Mouse (Mus musculus): ENCODE results near the gene Ptprn2.
A peak's percentile ranks its signal among the peaks of the same experiment; 100 is the strongest.

Gene Ptprn2

GRCm38 (mm10) chr12:117042706-117043105, 557.2 kb downstream of the Ptprn2 start:
- no peak for DNase-seq (ENCODE audit: low read depth, low spot score)
- no peaks in the 10 kb centered on the region for H3K36me3 ChIP-seq (ENCODE audit: control insufficient read depth, insufficient read depth, low read length, poor library complexity, severe bottlenecking)
- H3K27me3 ChIP-seq (ENCODE audit: control insufficient read depth, insufficient read depth, low read length, poor library complexity, severe bottlenecking): no peaks in the 10 kb centered on the region

GRCm38 (mm10) chr12:117047384-117048251, 562.1 kb downstream of the Ptprn2 start:
- H3K36me3 ChIP-seq (ENCODE audit: control insufficient read depth, insufficient read depth, low read length, poor library complexity, severe bottlenecking): no peaks in the 10 kb centered on the region
- no peak for DNase-seq (ENCODE audit: low read depth, low spot score)
- no peaks in the 10 kb centered on the region for H3K27me3 ChIP-seq (ENCODE audit: control insufficient read depth, insufficient read depth, low read length, poor library complexity, severe bottlenecking)

GRCm38 (mm10) chr12:117049829-117050228, 564.3 kb downstream of the Ptprn2 start:
- DNase-seq (ENCODE audit: low read depth, low spot score): no peak
- Histone ChIP-seq H3K27me3 (ENCODE audit: control insufficient read depth, insufficient read depth, low read length, poor library complexity, severe bottlenecking) (no peaks in the 10 kb centered on the region), H3K36me3 (ENCODE audit: control insufficient read depth, insufficient read depth, low read length, poor library complexity, severe bottlenecking) (no peaks in the 10 kb centered on the region)

- DNase-seq (ENCODE audit: low read depth, low spot score): no peak
- H3K36me3 ChIP-seq (ENCODE audit: control insufficient read depth, insufficient read depth, low read length, poor library complexity, severe bottlenecking): no peaks in the 10 kb centered on the region
These were observed 567.8 kb downstream of the Ptprn2 start for GRCm38 (mm10) chr12:117053223-117053850.

GRCm38 (mm10) chr12:117053851-117054769, 568.6 kb downstream of the Ptprn2 start:
- Histone ChIP-seq H3K36me3 (ENCODE audit: control insufficient read depth, insufficient read depth, low read length, poor library complexity, severe bottlenecking) (no peaks in the 10 kb centered on the region), H3K27me3 (ENCODE audit: control insufficient read depth, insufficient read depth, low read length, poor library complexity, severe bottlenecking) (no peaks in the 10 kb centered on the region)
- DNase-seq (ENCODE audit: low read depth, low spot score): no peak

More at GRCm38 (mm10) chr12:117053223-117053850, 567.8 kb downstream of the Ptprn2 start:
- H3K27me3 ChIP-seq (ENCODE audit: control insufficient read depth, insufficient read depth, low read length, poor library complexity, severe bottlenecking): no peaks in the 10 kb centered on the region

- DNase-seq (ENCODE audit: low read depth, low spot score): no peak
- Histone ChIP-seq H3K36me3 (ENCODE audit: control insufficient read depth, insufficient read depth, low read length, poor library complexity, severe bottlenecking) (no peaks in the 10 kb centered on the region), H3K27me3 (ENCODE audit: control insufficient read depth, insufficient read depth, low read length, poor library complexity, severe bottlenecking) (no peaks in the 10 kb centered on the region)
These were observed 569.5 kb downstream of the Ptprn2 start for GRCm38 (mm10) chr12:117054925-117055570.

- DNase-seq (ENCODE audit: low read depth, low spot score): no peak
- H3K27me3 ChIP-seq (ENCODE audit: control insufficient read depth, insufficient read depth, low read length, poor library complexity, severe bottlenecking): no peaks in the 10 kb centered on the region
- no peaks in the 10 kb centered on the region for H3K36me3 ChIP-seq (ENCODE audit: control insufficient read depth, insufficient read depth, low read length, poor library complexity, severe bottlenecking)
These were observed 572.9 kb downstream of the Ptprn2 start for GRCm38 (mm10) chr12:117058184-117058958.

- no peaks in the 10 kb centered on the region for H3K36me3 ChIP-seq (ENCODE audit: control insufficient read depth, insufficient read depth, low read length, poor library complexity, severe bottlenecking)
- DNase-seq (ENCODE audit: low read depth, low spot score): no peak
- no peaks in the 10 kb centered on the region for H3K27me3 ChIP-seq (ENCODE audit: control insufficient read depth, insufficient read depth, low read length, poor library complexity, severe bottlenecking)
These were observed 573.5 kb downstream of the Ptprn2 start for GRCm38 (mm10) chr12:117058975-117059374.

- no peaks in the 10 kb centered on the region for H3K27me3 ChIP-seq (ENCODE audit: control insufficient read depth, insufficient read depth, low read length, poor library complexity, severe bottlenecking)
- DNase-seq (ENCODE audit: low read depth, low spot score): peak; percentile 43
These were observed 592.1 kb downstream of the Ptprn2 start for GRCm38 (mm10) chr12:117077664-117078063.

GRCm38 (mm10) chr12:117078945-117079344, 593.4 kb downstream of the Ptprn2 start:
- no peak for DNase-seq (ENCODE audit: low read depth, low spot score)
- Histone ChIP-seq H3K36me3 (ENCODE audit: control insufficient read depth, insufficient read depth, low read length, poor library complexity, severe bottlenecking) (no peaks in the 10 kb centered on the region), H3K27me3 (ENCODE audit: control insufficient read depth, insufficient read depth, low read length, poor library complexity, severe bottlenecking) (no peaks in the 10 kb centered on the region)

More at GRCm38 (mm10) chr12:117077664-117078063, 592.1 kb downstream of the Ptprn2 start:
- no peaks in the 10 kb centered on the region for H3K36me3 ChIP-seq (ENCODE audit: control insufficient read depth, insufficient read depth, low read length, poor library complexity, severe bottlenecking)

GRCm38 (mm10) chr12:117079724-117080123, 594.2 kb downstream of the Ptprn2 start:
- DNase-seq (ENCODE audit: low read depth, low spot score): no peak
- Histone ChIP-seq H3K36me3 (ENCODE audit: control insufficient read depth, insufficient read depth, low read length, poor library complexity, severe bottlenecking) (no peaks in the 10 kb centered on the region), H3K27me3 (ENCODE audit: control insufficient read depth, insufficient read depth, low read length, poor library complexity, severe bottlenecking) (no peaks in the 10 kb centered on the region)

GRCm38 (mm10) chr12:117083856-117084701, 598.6 kb downstream of the Ptprn2 start:
- Histone ChIP-seq H3K27me3 (ENCODE audit: control insufficient read depth, insufficient read depth, low read length, poor library complexity, severe bottlenecking) (no peaks in the 10 kb centered on the region), H3K36me3 (ENCODE audit: control insufficient read depth, insufficient read depth, low read length, poor library complexity, severe bottlenecking) (no peaks in the 10 kb centered on the region)
- no peak for DNase-seq (ENCODE audit: low read depth, low spot score)

All from splenic B cell, adult 2 months (primary cell).